In the genomic region with DNA sequence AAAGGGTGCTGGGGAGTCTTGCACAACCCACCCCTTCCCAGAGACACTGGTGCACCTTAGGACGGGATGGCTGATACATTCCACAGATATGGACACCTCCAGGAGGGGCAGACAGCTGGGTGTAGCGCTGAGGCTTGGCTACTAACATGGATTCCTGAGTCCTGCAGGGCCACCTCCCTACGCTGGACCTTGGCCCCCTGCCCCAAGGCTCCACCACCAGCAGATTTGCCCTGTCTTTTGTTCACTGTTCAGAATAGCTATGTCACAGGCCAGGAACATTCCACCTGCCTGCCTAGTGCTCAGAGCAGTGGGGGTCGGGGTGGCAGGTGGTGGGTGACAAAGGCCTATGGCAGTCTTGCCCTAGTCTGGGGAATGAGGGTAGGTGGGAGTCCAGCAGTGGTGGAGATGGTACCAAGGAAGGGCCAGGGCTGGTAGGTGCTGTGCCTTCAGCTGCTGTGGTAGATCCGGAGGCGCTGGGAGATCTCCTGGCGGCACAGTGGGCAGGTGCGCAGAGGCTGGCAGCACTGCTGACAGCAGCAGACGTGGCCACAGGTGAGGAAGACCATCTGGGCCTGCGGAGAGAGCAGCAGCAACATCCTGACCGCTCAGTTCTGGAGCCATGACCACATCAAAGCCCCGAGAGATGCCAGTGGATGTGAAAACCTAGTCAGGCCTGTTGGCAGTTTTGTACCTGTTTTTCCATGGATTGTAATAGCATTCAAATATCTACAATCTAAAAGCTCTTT, we compare ENCODE assay signal across 18 mouse cellular contexts. TPM values are rescaled to one million over a fixed set of nuclear protein-coding genes. Genes with fewer than 3 reads are reported as not detected.
DNase-seq lines count a peak whose midpoint lies in the region; ATAC-seq and TF ChIP-seq lines count a peak whose summit lies in the region.
"Had no signal": no experiment of that assay in that cellular context is flagged by ENCODE, and none has a peak within 500 bp of the region (broad histone marks: within the 10 kb centered on the region; RNA-seq: fewer than 3 reads in every experiment).

No protein-coding gene starts in this region.

- peak; percentile 21 for DNase-seq in lung, adult 2 months
- no peak for DNase-seq in lung, postnatal 10 days
- DNase-seq in cerebellum, adult 9-11 months = peak; percentile 57
- no peak for DNase-seq in stomach, postnatal 0 days (ENCODE audit: low spot score)
- peak; percentile 59 for DNase-seq in thymus, postnatal 4 days
- no peak for DNase-seq in embryo, embryonic 9.5 days (ENCODE audit: extremely low spot score)
- DNase-seq in gastrocnemius, postnatal 36 days = no peak
- DNase-seq: forebrain, postnatal 0 days; heart, adult 18-20 months; heart, postnatal 4 days; kidney, adult 8-10 months; liver, embryonic 13.5 days; retina, postnatal 1 day; right cerebral cortex, postnatal 4 days had no signal

- no peaks in the 10 kb centered on the region for H3K27me3 ChIP-seq in stomach, postnatal 0 days (ENCODE audit: control insufficient read depth, insufficient read depth, low read length)
- H3K27me3 ChIP-seq: embryonic facial prominence, embryonic 12.5 days; limb, embryonic 12.5 days; liver, embryonic 13.5 days; midbrain, embryonic 15.5 days had no signal

- no peak for TF ChIP-seq POLR2A in lung, adult 2 months (IDR thresholded peaks at IDR 0.05; ENCODE audit: borderline replicate concordance, extremely low read depth, low read depth, low read length)

- peak overlapping the region; percentile 46; the same call in 1 of the 2 replicates for H3K27ac ChIP-seq in stomach, postnatal 0 days (replicated peaks)
- H3K27ac ChIP-seq: embryonic facial prominence, embryonic 12.5 days; limb, embryonic 12.5 days; liver, embryonic 13.5 days; midbrain, embryonic 15.5 days had no signal

- H3K9me3 ChIP-seq in stomach, postnatal 0 days (ENCODE audit: control insufficient read depth, low read length) = no peaks in the 10 kb centered on the region
- H3K9me3 ChIP-seq: embryonic facial prominence, embryonic 12.5 days; limb, embryonic 12.5 days; liver, embryonic 13.5 days; midbrain, embryonic 15.5 days had no signal

- peaks cover 9% of the 10 kb centered on the region for H3K4me1 ChIP-seq in lung, adult 2 months (ENCODE audit: control insufficient read depth, insufficient read depth, low read length)
- H3K4me1 ChIP-seq in stomach, postnatal 0 days (replicated peaks; ENCODE audit: control insufficient read depth, insufficient read depth) = 0 out of 2 replicates have a peak, but pooled peaks cover 2% of the 10 kb centered on the region
- H3K4me1 ChIP-seq: embryonic facial prominence, embryonic 12.5 days had no signal

- no peak overlapping the region for H3K4me2 ChIP-seq in stomach, postnatal 0 days (replicated peaks; ENCODE audit: low read depth)
- H3K4me2 ChIP-seq: embryonic facial prominence, embryonic 12.5 days; limb, embryonic 12.5 days; liver, embryonic 13.5 days; midbrain, embryonic 15.5 days had no signal

- 63% methylated on average over 12 of the region's 12 CpGs for WGBS in lung, adult 2 months
- WGBS in stomach, postnatal 0 days = 83% methylated on average over 12 of the region's 12 CpGs

- peaks cover 24% of the 10 kb centered on the region for H3K36me3 ChIP-seq in stomach, postnatal 0 days (ENCODE audit: control insufficient read depth, insufficient read depth, low read length)

- TF ChIP-seq CTCF in lung, adult 2 months (IDR thresholded peaks at IDR 0.05; ENCODE audit: insufficient read depth, low read length) = no peak
- no peak for TF ChIP-seq CTCF in stomach, postnatal 0 days (IDR thresholded peaks at IDR 0.05; ENCODE audit: low read depth)

- intact Hi-C loops in gastrocnemius, postnatal 36 days (cut with DNase I) = no loop called here

- TF ChIP-seq EP300 in stomach, postnatal 0 days (optimal IDR thresholded peaks at IDR 0.05) = no peak

- H3K9ac ChIP-seq in stomach, postnatal 0 days (ENCODE audit: low read length) = no peak overlapping the region
- H3K9ac ChIP-seq: embryonic facial prominence, embryonic 12.5 days; forebrain, postnatal 0 days; limb, embryonic 12.5 days; liver, embryonic 13.5 days; midbrain, embryonic 15.5 days had no signal

- no peak for ATAC-seq in stomach, postnatal 0 days (ENCODE audit: low FRiP score, low TSS enrichment)
- ATAC-seq: forebrain, postnatal 0 days; inflammation-experienced regulatory T-cells, adult 6 months; midbrain, embryonic 15.5 days had no signal

- H3K4me3 ChIP-seq in lung, adult 2 months (replicated peaks; ENCODE audit: extremely low read depth, low read depth, low read length) = no peak overlapping the region
- no peak overlapping the region for H3K4me3 ChIP-seq in stomach, postnatal 0 days (ENCODE audit: low read depth, low read length)
- H3K4me3 ChIP-seq: embryonic facial prominence, embryonic 12.5 days; limb, embryonic 12.5 days; liver, embryonic 13.5 days; midbrain, embryonic 15.5 days had no signal

RNA-seq across cellular contexts. Expression of a gene that starts 34.9 kb away (rescaled TPM):
- 190 and 241 TPM in 2 replicates for polyA plus RNA-seq in lung, adult 2 months (2012; rRNA removed)
- polyA plus RNA-seq in stomach, postnatal 0 days (2015; fragmentation: Nextera tagmentation; extraction: Ambion mirVana) = 141 and 157 TPM in 2 replicates
- 10 to 100 TPM; 45.3 to 75.3 TPM for total RNA-seq in gastrocnemius, postnatal 36 days (2021)

RNA-seq across cellular contexts. Expression of a gene that starts 34.9 kb away (rescaled TPM):
- 17.4 and 18.4 TPM in 2 replicates for polyA plus RNA-seq in lung, adult 2 months (2012; rRNA removed)
- polyA plus RNA-seq in stomach, postnatal 0 days (2015; fragmentation: Nextera tagmentation; extraction: Ambion mirVana) = 5.3 and 5.5 TPM in 2 replicates
- total RNA-seq in gastrocnemius, postnatal 36 days (2021) = 1 to 10 TPM; 9.1 to 9.4 TPM

RNA-seq across cellular contexts. Expression of a gene that starts 50.6 kb away (rescaled TPM):
- 205 and 224 TPM in 2 replicates for polyA plus RNA-seq in lung, adult 2 months (2012; rRNA removed)
- 90.7 and 101 TPM in 2 replicates for polyA plus RNA-seq in stomach, postnatal 0 days (2015; fragmentation: Nextera tagmentation; extraction: Ambion mirVana)
- 1 to 10 TPM; 5.5 to 7.7 TPM for total RNA-seq in gastrocnemius, postnatal 36 days (2021)

RNA-seq across cellular contexts. Expression of a gene that starts 55.4 kb away (rescaled TPM):
- 48.4 and 65.1 TPM in 2 replicates for polyA plus RNA-seq in lung, adult 2 months (2012; rRNA removed)
- polyA plus RNA-seq in stomach, postnatal 0 days (2015; fragmentation: Nextera tagmentation; extraction: Ambion mirVana) = 12.1 and 12.8 TPM in 2 replicates
- total RNA-seq in gastrocnemius, postnatal 36 days (2021) = 1 to 10 TPM; 9.1 to 10.0 TPM

Comparison
In these comparisons a context has a peak if more than half of its experiments do, and no peak if none do; other contexts are left out.
1. DNase-seq: peak in lung, adult 2 months (single experiment), cerebellum, adult 9-11 months (single experiment) and thymus, postnatal 4 days (single experiment); none in lung, postnatal 10 days (single experiment), stomach, postnatal 0 days (single experiment), embryo, embryonic 9.5 days (single experiment) and gastrocnemius, postnatal 36 days (0 of 2).